Mouse (Mus musculus) forebrain, embryonic 15.5 days (tissue): ENCODE measurements at regions not wholly inside any gene's neighbourhood (a gene's known extent, or its start where the extent isn't known, plus 50 kb on each side); places are given as distances from the start of the nearest gene placed in this dataset.
A peak's percentile ranks its signal among the peaks of the same experiment; 100 is the strongest.

ENCODE experiments used
- ATAC-seq: fragments of 200-750 bp; cut with Nextera tagmentation; replicated peaks from 2 replicates; pipeline ENCODE4 v1.8.0; 2017; ENCODE audit warnings: mild to moderate bottlenecking, moderate TSS enrichment, moderate library complexity
- H3K27ac ChIP-seq: fragments of 300-500 bp; sonication (generic); replicated peaks from 2 replicates; pipeline ENCODE4 v1.5.1; 2015; ENCODE audit warnings: mild to moderate bottlenecking, inconsistent platforms
- H3K27me3 ChIP-seq: fragments of 300-500 bp; sonication (generic); 2 replicates; pipeline ENCODE4 v1.6.1; 2015; ENCODE audit warnings: inconsistent platforms
- H3K36me3 ChIP-seq: fragments of 300-500 bp; sonication (generic); 2 replicates; pipeline ENCODE4 v1.6.1; 2015; ENCODE audit warnings: mild to moderate bottlenecking, inconsistent platforms
- H3K4me1 ChIP-seq: fragments of 300-500 bp; sonication (generic); 2 replicates; pipeline ENCODE4 v1.6.1; 2015; ENCODE audit warnings: inconsistent platforms
- H3K4me2 ChIP-seq: fragments of 300-500 bp; sonication (generic); replicated peaks from 2 replicates; pipeline ENCODE4 v1.6.1; 2015; ENCODE audit warnings: mild to moderate bottlenecking, inconsistent platforms
- H3K4me3 ChIP-seq: fragments of 300-500 bp; sonication (generic); 2 replicates; pipeline ENCODE4 v1.5.1; 2015; ENCODE audit warnings: mild to moderate bottlenecking, inconsistent platforms
- H3K9ac ChIP-seq: fragments of 300-500 bp; sonication (generic); replicated peaks from 2 replicates; pipeline ENCODE4 v1.6.1; 2015; ENCODE audit warnings: mild to moderate bottlenecking, inconsistent platforms
- H3K9me3 ChIP-seq: fragments of 300-500 bp; sonication (generic); 2 replicates; pipeline ENCODE4 v1.6.1; 2016; ENCODE audit warnings: inconsistent platforms
- WGBS: fragments of 180-500 bp; shearing (Covaris S2); methylation state at CpG from one replicate; pipeline ENCODE4 v1.1.7; 2015; ENCODE audit warnings: mixed read lengths; 5-methylcytosine and 5-hydroxymethylcytosine counted together

DNA sequence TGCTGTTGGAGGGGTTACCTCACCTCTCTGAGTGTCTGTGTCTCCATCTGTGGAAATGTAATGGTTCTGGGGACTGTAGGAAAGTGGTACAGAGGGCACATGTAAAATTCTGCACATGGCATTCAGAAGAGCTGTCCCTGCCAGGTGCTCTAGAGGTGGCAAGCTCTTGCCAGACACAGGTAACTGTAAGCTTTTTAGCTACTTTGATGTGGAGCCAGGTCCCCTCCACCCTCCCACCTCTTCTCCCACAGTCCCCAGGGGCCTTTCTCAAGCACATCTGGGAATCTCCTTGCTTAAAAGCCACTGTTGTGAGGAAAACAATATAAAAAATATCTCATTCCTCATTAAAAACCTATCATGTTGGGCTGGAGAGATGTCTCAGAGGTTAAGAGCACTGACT is 63.4 kb upstream of the Lipc start:
- no peak for ATAC-seq
- Histone ChIP-seq H3K9ac (no peak overlapping the region), H3K36me3 (no peaks in the 10 kb centered on the region), H3K4me2 (no peak overlapping the region), H3K4me1 (0 out of 2 replicates have a peak, but pooled peaks cover 3% of the 10 kb centered on the region), H3K9me3 (no peaks in the 10 kb centered on the region), H3K27me3 (no peaks in the 10 kb centered on the region), H3K4me3 (no peak overlapping the region), H3K27ac (no peak overlapping the region)

DNA sequence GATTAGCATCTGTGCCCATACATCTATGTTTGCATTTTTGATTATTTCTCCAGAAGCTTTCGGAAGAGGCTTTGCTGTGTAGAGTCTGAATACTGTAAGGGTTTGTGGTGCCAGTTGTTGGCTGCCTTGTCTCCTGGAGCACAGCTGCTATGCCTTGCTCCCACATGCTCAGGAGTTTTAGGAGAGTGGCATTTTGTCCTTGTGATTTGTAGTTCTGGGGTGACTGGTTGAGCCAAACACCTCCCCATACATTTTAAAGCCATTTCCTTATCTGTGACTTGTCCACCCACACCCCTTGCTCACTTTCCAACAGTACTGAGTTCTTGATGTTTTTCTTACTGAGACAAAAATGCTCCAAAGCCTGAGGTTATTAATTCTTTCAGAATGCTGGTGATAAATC is 60.4 kb upstream of the Lipc start:
- Histone ChIP-seq H3K27me3 (no peaks in the 10 kb centered on the region), H3K9me3 (no peaks in the 10 kb centered on the region), H3K4me3 (no peak overlapping the region), H3K4me1 (no peaks in the 10 kb centered on the region), H3K27ac (0 out of 2 replicates have a peak overlapping the region, but pooled peaks have one; percentile 11), H3K9ac (no peak overlapping the region), H3K4me2 (no peak overlapping the region), H3K36me3 (no peaks in the 10 kb centered on the region)
- no peak for ATAC-seq
- 79% methylated on average over 1 of the region's 1 CpGs for WGBS

DNA sequence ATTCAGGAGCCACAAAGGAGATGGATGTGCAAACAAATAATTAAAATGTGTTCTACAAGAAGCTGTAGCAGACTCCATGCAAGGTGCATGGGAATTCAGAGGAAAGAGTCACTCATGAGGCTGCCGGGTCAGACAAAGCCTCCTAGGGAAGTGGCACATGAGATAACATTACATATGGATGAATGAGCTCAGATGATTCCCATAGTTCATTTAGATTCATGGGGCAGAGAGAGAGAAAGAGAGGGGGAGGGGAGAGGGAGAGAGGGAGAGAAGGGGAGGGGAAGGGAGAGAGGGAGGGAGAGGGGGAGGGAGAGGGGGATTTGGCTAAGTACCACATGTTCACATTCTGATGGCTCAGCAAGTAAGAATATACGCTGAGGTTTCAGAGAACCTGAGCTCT is 52.6 kb upstream of the Lipc start:
- Histone ChIP-seq H3K27ac (no peak overlapping the region), H3K9ac (no peak overlapping the region), H3K4me2 (no peak overlapping the region), H3K4me3 (no peak overlapping the region), H3K27me3 (no peaks in the 10 kb centered on the region), H3K9me3 (no peaks in the 10 kb centered on the region), H3K36me3 (no peaks in the 10 kb centered on the region), H3K4me1 (no peaks in the 10 kb centered on the region)
- no peak for ATAC-seq
- 71% methylated on average over 2 of the region's 2 CpGs for WGBS
